Mouse (Mus musculus) forebrain, embryonic 11.5 days (tissue): ENCODE measurements at regions not wholly inside any gene's neighbourhood (a gene's known extent, or its start where the extent isn't known, plus 50 kb on each side); places are given as distances from the start of the nearest gene placed in this dataset.

Experiments
- ATAC-seq: fragments of 200-750 bp; cut with Nextera tagmentation; replicated peaks from 2 replicates; pipeline ENCODE4 v1.8.0; 2017; ENCODE audit warnings: moderate TSS enrichment; ENCODE audit not compliant: low FRiP score
- DNase-seq: peaks from one replicate; pipeline ENCODE4 v3.0.0-alpha.2; 2017; ENCODE audit warnings: low spot score
- H3K27ac ChIP-seq: fragments of 300-500 bp; sonication (generic); 2 replicates; pipeline ENCODE4 v1.5.1; 2014; ENCODE audit warnings: low read depth, low read length
- H3K27me3 ChIP-seq: fragments of 300-500 bp; sonication (generic); 2 replicates; pipeline ENCODE4 v1.6.1; 2014; ENCODE audit warnings: mild to moderate bottlenecking, low read length, mixed read lengths; ENCODE audit not compliant: control insufficient read depth, insufficient read depth
- H3K36me3 ChIP-seq: fragments of 300-500 bp; sonication (generic); 2 replicates; pipeline ENCODE4 v1.6.1; 2014; ENCODE audit warnings: mild to moderate bottlenecking, low read length, moderate library complexity, mixed read lengths; ENCODE audit not compliant: control insufficient read depth, insufficient read depth
- H3K4me1 ChIP-seq: fragments of 300-500 bp; sonication (generic); replicated peaks from 2 replicates; pipeline ENCODE4 v1.6.1; 2014; ENCODE audit warnings: low read length, mixed read lengths; ENCODE audit not compliant: control insufficient read depth, insufficient read depth
- H3K4me2 ChIP-seq: fragments of 300-500 bp; sonication (generic); 2 replicates; pipeline ENCODE4 v1.6.1; 2014; ENCODE audit warnings: low read depth, mild to moderate bottlenecking, low read length, moderate library complexity, mixed read lengths; ENCODE audit not compliant: severe bottlenecking
- H3K4me3 ChIP-seq: fragments of 300-500 bp; sonication (generic); 2 replicates; pipeline ENCODE4 v1.5.1; 2014; ENCODE audit warnings: low read depth, low read length
- H3K9ac ChIP-seq: fragments of 300-500 bp; sonication (generic); 2 replicates; pipeline ENCODE4 v1.6.1; 2014; ENCODE audit warnings: low read length
- H3K9me3 ChIP-seq: fragments of 300-500 bp; sonication (generic); 2 replicates; pipeline ENCODE4 v1.6.1; 2016; ENCODE audit warnings: low read length, mixed read lengths; ENCODE audit not compliant: control insufficient read depth
- WGBS: fragments of 180-500 bp; shearing (Covaris S2); extraction: QIAGEN DNeasy Blood & Tissue Kit; methylation state at CpG from one replicate; pipeline ENCODE4 v1.1.7; 2014; 5-methylcytosine and 5-hydroxymethylcytosine counted together

DNA sequence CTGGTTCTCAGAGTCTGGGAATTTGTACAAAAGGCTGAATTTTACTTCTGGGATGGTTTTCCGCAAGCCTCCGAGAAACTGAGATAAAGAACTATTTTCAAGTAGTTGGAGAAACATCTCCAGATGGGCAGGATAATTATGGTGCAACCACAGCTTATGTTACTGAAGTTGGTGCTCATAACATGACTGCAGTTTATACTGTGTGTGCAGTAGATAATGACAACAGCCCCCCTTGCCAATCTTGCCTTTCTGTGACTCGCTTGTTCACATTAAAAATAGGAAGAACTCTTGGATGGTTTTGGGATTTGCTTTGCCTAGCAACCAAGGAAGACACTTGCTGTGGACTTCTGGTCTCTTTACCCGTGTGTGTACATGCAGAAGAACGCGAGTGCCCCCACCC lies 72.4 kb upstream of the Psmd7 start:
- no peak overlapping the region for H3K4me2 ChIP-seq
- 93% methylated on average over 6 of the region's 6 CpGs for WGBS
- DNase-seq: no peak
- no peak overlapping the region for H3K9ac ChIP-seq
- no peak overlapping the region for H3K27ac ChIP-seq
- no peak for ATAC-seq
- H3K27me3 ChIP-seq: no peaks in the 10 kb centered on the region
- no peaks in the 10 kb centered on the region for H3K4me1 ChIP-seq
- no peak overlapping the region for H3K4me3 ChIP-seq
- no peaks in the 10 kb centered on the region; the same call in 1 of the 2 replicates for H3K9me3 ChIP-seq
- no peaks in the 10 kb centered on the region for H3K36me3 ChIP-seq

DNA sequence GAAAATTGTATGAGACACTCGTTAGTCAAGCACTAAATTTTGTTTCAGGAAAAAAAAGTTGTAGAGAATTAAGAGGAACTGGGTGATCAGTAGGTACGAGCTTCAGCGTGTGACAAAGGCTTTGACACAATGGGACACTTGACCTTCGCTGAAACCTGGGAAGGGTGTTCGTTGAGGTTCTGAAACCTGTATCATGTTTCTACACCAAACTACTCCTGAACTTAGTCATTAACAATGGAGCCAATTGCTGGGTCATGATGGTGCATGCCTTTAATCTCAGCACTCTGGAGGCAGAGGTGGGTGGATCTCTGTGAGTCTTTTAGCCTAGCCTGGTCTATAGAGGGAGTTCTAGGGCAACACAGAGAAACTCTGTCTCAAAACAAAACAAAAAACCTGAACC lies 81.3 kb upstream of the Psmd7 start:
- no peaks in the 10 kb centered on the region for H3K27me3 ChIP-seq
- H3K9ac ChIP-seq: no peak overlapping the region
- no peak overlapping the region for H3K4me3 ChIP-seq
- H3K4me1 ChIP-seq: no peaks in the 10 kb centered on the region
- H3K36me3 ChIP-seq: no peaks in the 10 kb centered on the region
- H3K27ac ChIP-seq: no peak overlapping the region
- 82% methylated on average over 5 of the region's 5 CpGs for WGBS
- H3K4me2 ChIP-seq: no peak overlapping the region
- no peak for ATAC-seq
- no peak for DNase-seq
- no peaks in the 10 kb centered on the region for H3K9me3 ChIP-seq

DNA sequence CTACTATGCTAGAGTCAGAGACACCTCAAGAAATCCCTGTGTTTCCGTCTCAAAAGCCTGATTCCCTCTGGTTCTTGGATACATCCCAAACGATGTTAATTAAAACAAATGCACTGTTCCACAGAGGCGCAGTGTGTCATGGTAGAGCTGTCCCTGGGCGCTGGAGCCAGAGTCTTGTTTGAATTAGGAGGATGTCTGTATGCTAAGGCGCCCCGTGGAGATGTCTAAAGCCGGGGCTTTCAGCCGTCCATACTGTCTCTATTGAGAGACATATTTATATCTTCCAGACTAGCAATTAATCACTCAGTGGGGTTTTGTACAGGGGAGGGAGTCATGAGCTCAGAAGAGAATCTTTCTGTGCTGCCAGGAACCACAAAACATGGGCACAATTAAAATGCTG lies 83.2 kb upstream of the Psmd7 start:
- no peak for ATAC-seq
- H3K4me3 ChIP-seq: no peak overlapping the region
- H3K9me3 ChIP-seq: no peaks in the 10 kb centered on the region
- H3K27me3 ChIP-seq: no peaks in the 10 kb centered on the region
- H3K4me2 ChIP-seq: no peak overlapping the region
- no peak overlapping the region for H3K27ac ChIP-seq
- 63% methylated on average over 8 of the region's 8 CpGs for WGBS
- H3K36me3 ChIP-seq: no peaks in the 10 kb centered on the region
- no peak overlapping the region for H3K9ac ChIP-seq
- DNase-seq: peak; percentile 57
- no peaks in the 10 kb centered on the region for H3K4me1 ChIP-seq

DNA sequence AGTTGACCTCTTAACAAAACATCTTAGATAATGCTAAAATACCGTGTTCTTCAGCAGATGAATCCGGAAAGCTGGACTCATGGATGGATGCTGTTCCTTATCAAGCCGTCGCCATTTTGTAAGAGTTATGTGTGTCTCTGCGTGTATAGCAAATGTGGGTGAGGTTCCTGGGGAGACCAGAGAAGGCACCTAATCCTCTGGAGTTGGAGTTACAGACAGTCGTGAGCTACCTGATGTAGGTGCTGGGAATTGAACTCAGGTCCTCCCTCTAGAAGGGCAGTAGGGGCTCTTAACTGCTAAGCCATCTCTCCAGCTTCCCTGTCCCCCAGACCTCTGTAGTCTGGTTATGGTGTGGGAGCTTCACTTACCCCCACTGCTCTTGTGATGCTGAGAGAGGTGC lies 84.4 kb upstream of the Psmd7 start:
- no peak for ATAC-seq
- 93% methylated on average over 6 of the region's 6 CpGs for WGBS
- Histone ChIP-seq H3K27me3 (no peaks in the 10 kb centered on the region), H3K9ac (no peak overlapping the region), H3K4me1 (no peaks in the 10 kb centered on the region), H3K36me3 (no peaks in the 10 kb centered on the region), H3K27ac (no peak overlapping the region), H3K9me3 (no peaks in the 10 kb centered on the region), H3K4me2 (no peak overlapping the region), H3K4me3 (no peak overlapping the region)
- DNase-seq: no peak

DNA sequence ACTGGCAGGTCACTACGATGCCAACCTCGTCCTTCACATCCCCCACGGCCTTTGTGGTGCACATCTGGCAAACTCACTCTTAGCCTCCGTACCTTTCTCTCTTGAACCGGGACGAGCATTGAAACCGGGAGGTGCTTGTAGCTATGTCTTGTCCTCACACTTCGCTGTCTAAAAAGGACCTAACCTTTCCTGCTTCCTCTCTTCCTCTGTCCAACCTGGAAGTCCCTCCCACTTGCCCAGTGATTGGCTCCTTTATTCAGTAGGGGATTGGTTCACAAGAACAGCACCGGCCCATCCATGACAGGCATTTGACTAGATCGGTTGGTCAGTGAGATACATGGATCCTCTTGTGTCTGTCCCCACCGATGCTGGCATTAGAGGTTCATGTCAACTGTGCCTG lies 93.8 kb upstream of the Psmd7 start:
- Histone ChIP-seq H3K4me3 (no peak overlapping the region), H3K9me3 (no peaks in the 10 kb centered on the region), H3K27me3 (no peaks in the 10 kb centered on the region), H3K9ac (no peak overlapping the region), H3K4me2 (no peak overlapping the region), H3K4me1 (no peaks in the 10 kb centered on the region), H3K27ac (no peak overlapping the region), H3K36me3 (no peaks in the 10 kb centered on the region)
- 92% methylated on average over 11 of the region's 11 CpGs for WGBS
- DNase-seq (no peak), ATAC-seq (no peak)

DNA sequence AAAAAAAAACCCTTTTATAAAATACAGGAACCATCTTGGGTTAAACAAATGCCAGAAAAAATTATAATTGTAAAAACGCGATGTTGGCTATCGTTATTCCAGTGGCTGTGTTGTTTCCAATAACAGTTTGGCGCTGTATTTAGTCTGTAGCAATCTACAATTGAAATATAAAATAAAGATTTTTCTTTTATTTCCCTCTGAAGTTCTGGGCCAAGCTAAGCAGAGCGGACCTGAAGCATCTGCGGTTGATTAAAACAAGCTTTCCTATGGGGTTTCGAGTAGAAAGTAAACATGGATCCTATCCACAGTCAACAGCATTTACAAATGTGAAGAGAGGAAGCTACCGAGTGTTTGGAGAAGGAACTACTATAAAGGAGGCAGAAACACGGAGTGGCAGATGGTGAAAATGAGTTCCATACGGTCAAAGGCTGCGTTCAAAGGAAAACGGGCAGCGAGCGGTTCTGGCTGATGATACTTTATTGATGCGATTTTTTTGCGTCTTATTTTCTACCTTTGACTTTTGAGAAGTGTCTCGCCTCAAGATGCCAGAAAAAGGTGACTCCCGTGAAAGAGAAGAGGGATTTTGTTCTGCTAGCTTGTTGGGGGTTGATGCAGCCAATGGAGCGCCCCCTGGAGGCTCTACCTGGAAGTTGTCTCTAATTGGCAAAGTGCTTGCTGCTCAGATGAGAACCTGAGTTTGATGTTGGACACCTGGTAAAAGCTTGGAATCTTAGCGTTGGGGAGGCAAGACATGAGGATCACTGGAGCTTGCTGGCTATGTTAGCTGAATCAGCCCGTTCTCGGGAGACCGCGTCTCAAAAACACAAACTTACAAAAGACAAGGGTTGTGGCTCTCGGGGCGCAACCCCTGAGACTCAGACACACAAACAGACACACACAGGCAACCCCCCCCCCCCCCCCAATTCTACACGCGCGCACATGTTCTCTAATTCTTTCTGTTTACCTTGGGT lies 96.7 kb upstream of the Psmd7 start:
- H3K27ac ChIP-seq: no peak overlapping the region
- no peaks in the 10 kb centered on the region for H3K27me3 ChIP-seq
- no peaks in the 10 kb centered on the region for H3K4me1 ChIP-seq
- H3K4me3 ChIP-seq: no peak overlapping the region
- no peak overlapping the region for H3K4me2 ChIP-seq
- DNase-seq (peak; percentile 68), ATAC-seq (no peak)
- no peak overlapping the region for H3K9ac ChIP-seq
- no peaks in the 10 kb centered on the region for H3K9me3 ChIP-seq
- H3K36me3 ChIP-seq: no peaks in the 10 kb centered on the region
- 61% methylated on average over 29 of the region's 29 CpGs for WGBS

DNA sequence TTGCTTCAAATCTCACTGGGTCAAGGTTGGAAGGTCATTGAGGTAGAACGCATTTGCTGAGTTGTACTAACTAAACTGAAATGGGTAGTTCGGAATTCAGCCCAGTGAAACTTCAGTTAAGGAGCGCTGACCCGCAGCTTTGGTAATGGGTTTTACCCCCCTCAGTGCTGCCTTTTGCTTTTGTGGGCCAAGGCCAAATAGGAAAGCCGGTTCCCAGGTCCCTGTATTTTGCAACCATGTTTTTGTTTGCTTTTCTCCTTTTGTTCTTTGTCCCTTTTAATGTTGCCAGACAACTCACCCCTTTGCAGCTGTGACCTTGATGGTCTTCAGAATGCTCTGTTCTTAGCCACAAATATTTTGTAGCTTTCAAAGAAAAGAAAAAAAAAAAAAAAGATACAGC lies 98.7 kb upstream of the Psmd7 start:
- Histone ChIP-seq H3K9me3 (no peaks in the 10 kb centered on the region), H3K4me3 (no peak overlapping the region), H3K27me3 (no peaks in the 10 kb centered on the region), H3K9ac (no peak overlapping the region), H3K36me3 (no peaks in the 10 kb centered on the region), H3K27ac (no peak overlapping the region), H3K4me2 (no peak overlapping the region), H3K4me1 (no peaks in the 10 kb centered on the region)
- WGBS: 59% methylated on average over 5 of the region's 5 CpGs
- DNase-seq: no peak
- ATAC-seq: no peak

DNA sequence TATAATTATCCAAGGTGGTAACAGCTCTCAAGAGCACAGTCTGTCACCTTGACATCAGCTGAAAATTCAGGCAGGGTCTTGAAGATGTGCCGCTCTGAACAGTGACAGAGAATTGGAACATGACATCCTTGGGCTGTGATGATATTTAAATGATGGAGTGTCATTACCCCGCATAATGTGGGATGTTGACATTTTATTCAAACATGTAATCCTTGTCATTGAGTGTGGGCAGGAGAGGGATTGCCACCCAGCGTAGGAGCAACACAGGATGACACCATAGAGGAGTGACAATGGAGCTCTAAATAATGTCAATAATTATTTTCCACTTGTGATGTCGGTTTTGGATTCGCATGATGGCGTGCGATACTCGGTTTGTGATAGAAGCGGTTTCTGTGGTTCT lies 99.3 kb upstream of the Psmd7 start:
- Histone ChIP-seq H3K9me3 (no peaks in the 10 kb centered on the region), H3K9ac (no peak overlapping the region), H3K4me1 (no peaks in the 10 kb centered on the region), H3K36me3 (no peaks in the 10 kb centered on the region), H3K4me2 (no peak overlapping the region), H3K4me3 (no peak overlapping the region), H3K27me3 (no peaks in the 10 kb centered on the region), H3K27ac (no peak overlapping the region)
- ATAC-seq (no peak), DNase-seq (no peak)
- WGBS: 95% methylated on average over 9 of the region's 9 CpGs

DNA sequence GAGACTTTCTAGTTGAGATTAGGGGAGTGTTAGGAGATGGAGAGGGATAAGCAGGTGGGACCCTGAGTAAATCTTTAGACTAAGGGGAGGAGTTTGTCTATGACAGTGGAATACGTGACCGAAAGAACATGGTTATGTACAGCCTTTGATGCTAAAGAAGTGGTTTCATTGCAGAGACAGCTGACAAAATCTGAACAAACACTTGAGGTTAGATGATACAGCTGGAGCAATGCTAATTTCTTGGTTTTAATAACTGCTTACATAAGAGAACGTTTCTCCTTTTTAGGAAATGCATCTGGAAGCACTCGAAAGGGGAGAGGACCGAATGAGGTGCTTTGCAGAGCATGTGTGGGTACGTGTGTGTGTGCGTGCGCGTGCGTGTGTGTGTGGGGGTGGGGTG lies 100.8 kb upstream of the Psmd7 start:
- no peak for DNase-seq

More for the DNA sequence above, 100.8 kb upstream of the Psmd7 start:
- H3K4me1 ChIP-seq: no peaks in the 10 kb centered on the region
- no peak overlapping the region for H3K27ac ChIP-seq
- no peak overlapping the region for H3K4me3 ChIP-seq
- ATAC-seq: no peak
- no peaks in the 10 kb centered on the region for H3K36me3 ChIP-seq
- 92% methylated on average over 10 of the region's 10 CpGs for WGBS
- no peak overlapping the region for H3K9ac ChIP-seq
- H3K27me3 ChIP-seq: no peaks in the 10 kb centered on the region
- H3K4me2 ChIP-seq: no peak overlapping the region
- no peaks in the 10 kb centered on the region for H3K9me3 ChIP-seq
